In genomic region chr10:95317581-95318391, GRCm38 (mm10) we compare ENCODE assay signal across 14 mouse cellular contexts. TPM values are rescaled to one million over a fixed set of nuclear protein-coding genes. Genes with fewer than 3 reads are reported as not detected.
DNase-seq lines count a peak whose midpoint lies in the region; ATAC-seq and TF ChIP-seq lines count a peak whose summit lies in the region.
"Had no signal": no experiment of that assay in that cellular context is flagged by ENCODE, and none has a peak within 500 bp of the region (broad histone marks: within the 10 kb centered on the region; RNA-seq: fewer than 3 reads in every experiment).

No protein-coding gene starts in this region.

- H3K4me3 ChIP-seq in liver, adult 2 months (ENCODE audit: insufficient read depth, low read depth, low read length), result no peak overlapping the region; the same call in 1 of the 2 replicates
- no peak overlapping the region for H3K4me3 ChIP-seq in liver, postnatal 0 days (ENCODE audit: low read depth, low read length)
- H3K4me3 ChIP-seq in MEL (ENCODE audit: control insufficient read depth in 1 of 2, insufficient read depth in 1 of 2, low read depth in 2 of 2, low read length in 2 of 2), result peak overlapping the region; percentile 44 to 51
- no peak overlapping the region for H3K4me3 ChIP-seq in midbrain, postnatal 0 days (ENCODE audit: low read depth, low read length)
- no peak overlapping the region for H3K4me3 ChIP-seq in thymus, adult 2 months (ENCODE audit: control insufficient read depth, insufficient read depth, low read length)
- H3K4me3 ChIP-seq: embryonic facial prominence, embryonic 13.5 days; liver, embryonic 15.5 days had no signal

- H3K9me3 ChIP-seq in liver, postnatal 0 days (ENCODE audit: low read length), result no peaks in the 10 kb centered on the region
- no peaks in the 10 kb centered on the region for H3K9me3 ChIP-seq in MEL (replicated peaks; ENCODE audit: insufficient read depth, low read length)
- no peaks in the 10 kb centered on the region for H3K9me3 ChIP-seq in midbrain, postnatal 0 days (ENCODE audit: low read length)
- H3K9me3 ChIP-seq: embryonic facial prominence, embryonic 13.5 days; liver, embryonic 15.5 days had no signal

- ATAC-seq in liver, postnatal 0 days, result no peak
- ATAC-seq in midbrain, postnatal 0 days (ENCODE audit: low FRiP score), result no peak
- no peak for ATAC-seq in monocyte, adult 5-6 weeks (replicated peaks; ENCODE audit: insufficient number of reproducible peaks, low FRiP score, low TSS enrichment, poor library complexity, severe bottlenecking)
- ATAC-seq: forebrain, postnatal 0 days; intestine, postnatal 0 days had no signal

- WGBS in liver, adult 2 months, result 57% methylated on average over 21 of the region's 21 CpGs
- 80% methylated on average over 21 of the region's 21 CpGs for WGBS in liver, postnatal 0 days (ENCODE audit: insufficient replicate concordance)
- WGBS in midbrain, postnatal 0 days, result 94% methylated on average over 21 of the region's 21 CpGs
- WGBS in thymus, adult 2 months, result 95% methylated on average over 21 of the region's 21 CpGs

- TF ChIP-seq POLR2A in liver, adult 2 months (IDR thresholded peaks at IDR 0.05; ENCODE audit: extremely low read depth, insufficient read depth, low read length), result no peak
- TF ChIP-seq POLR2A in MEL (IDR thresholded peaks at IDR 0.05; ENCODE audit: control insufficient read depth in 1 of 2, insufficient read depth in 1 of 2, low read depth in 1 of 2, low read length in 2 of 2, poor library complexity in 1 of 2), result no peak
- no peak for TF ChIP-seq POLR2A in thymus, adult 2 months (IDR thresholded peaks at IDR 0.05; ENCODE audit: control insufficient read depth, extremely low read depth, insufficient read depth, low read length, poor library complexity)

- H3K4me1 ChIP-seq in liver, adult 2 months (ENCODE audit: control insufficient read depth, insufficient read depth, low read length), result peaks cover 22% of the 10 kb centered on the region
- peaks cover 12% of the 10 kb centered on the region for H3K4me1 ChIP-seq in liver, postnatal 0 days (ENCODE audit: insufficient read depth)
- peaks cover 12 to 37% of the 10 kb centered on the region in 2 experiments for H3K4me1 ChIP-seq in MEL (ENCODE audit: control insufficient read depth in 1 of 2, insufficient read depth in 2 of 2, low read length in 2 of 2)
- H3K4me1 ChIP-seq in midbrain, postnatal 0 days (ENCODE audit: insufficient read depth, low read length), result peaks cover 6% of the 10 kb centered on the region
- peaks cover 19% of the 10 kb centered on the region for H3K4me1 ChIP-seq in thymus, adult 2 months (replicated peaks; ENCODE audit: control insufficient read depth, insufficient read depth, low read length)

- peak overlapping the region; percentile 88 for H3K27ac ChIP-seq in liver, adult 2 months (replicated peaks; ENCODE audit: insufficient read depth, low read depth, low read length)
- H3K27ac ChIP-seq in liver, postnatal 0 days (ENCODE audit: low read depth), result no peak overlapping the region
- H3K27ac ChIP-seq in MEL (ENCODE audit: control insufficient read depth, low read depth, low read length), result peak overlapping the region; percentile 52
- H3K27ac ChIP-seq in midbrain, postnatal 0 days (ENCODE audit: low read depth, low read length), result no peak overlapping the region
- no peak overlapping the region for H3K27ac ChIP-seq in thymus, adult 2 months (ENCODE audit: control insufficient read depth, insufficient read depth, low read length)
- H3K27ac ChIP-seq: embryonic facial prominence, embryonic 13.5 days; liver, embryonic 15.5 days had no signal

- H3K4me2 ChIP-seq in liver, postnatal 0 days (ENCODE audit: low read depth, low read length), result no peak overlapping the region
- no peak overlapping the region for H3K4me2 ChIP-seq in midbrain, postnatal 0 days (ENCODE audit: low read depth, low read length, poor library complexity, severe bottlenecking)
- H3K4me2 ChIP-seq: embryonic facial prominence, embryonic 13.5 days; liver, embryonic 15.5 days had no signal

- no peak for TF ChIP-seq EP300 in liver, postnatal 0 days (IDR thresholded peaks at IDR 0.05; ENCODE audit: low read depth)
- peak; percentile 85 to 86 for TF ChIP-seq EP300 in MEL (IDR thresholded peaks at IDR 0.05; ENCODE audit: low read depth in 1 of 2, low read length in 2 of 2)

- no peaks in the 10 kb centered on the region for H3K36me3 ChIP-seq in liver, adult 2 months (ENCODE audit: control insufficient read depth, insufficient read depth, low read length)
- peaks cover 5% of the 10 kb centered on the region; the same call in 1 of the 2 replicates for H3K36me3 ChIP-seq in liver, postnatal 0 days (replicated peaks; ENCODE audit: insufficient read depth, low read length)
- H3K36me3 ChIP-seq in MEL (ENCODE audit: control insufficient read depth in 1 of 2, insufficient read depth in 2 of 2, low read length in 2 of 2), result peaks cover 0 to 19% of the 10 kb centered on the region in 2 experiments; a peak in 2 of 4 replicates
- no peaks in the 10 kb centered on the region for H3K36me3 ChIP-seq in midbrain, postnatal 0 days (ENCODE audit: insufficient read depth, low read length)
- no peaks in the 10 kb centered on the region for H3K36me3 ChIP-seq in thymus, adult 2 months (ENCODE audit: control insufficient read depth, insufficient read depth, low read length)
- H3K36me3 ChIP-seq: embryonic facial prominence, embryonic 13.5 days; liver, embryonic 15.5 days had no signal

- H3K27me3 ChIP-seq in liver, adult 2 months (ENCODE audit: control insufficient read depth, insufficient read depth, low read length), result no peaks in the 10 kb centered on the region
- H3K27me3 ChIP-seq in liver, postnatal 0 days (ENCODE audit: insufficient read depth, low read length), result no peaks in the 10 kb centered on the region
- H3K27me3 ChIP-seq in MEL (ENCODE audit: control insufficient read depth in 1 of 2, insufficient read depth in 2 of 2, low read length in 2 of 2), result no peaks in the 10 kb centered on the region
- H3K27me3 ChIP-seq in midbrain, postnatal 0 days (ENCODE audit: insufficient read depth, low read length), result no peaks in the 10 kb centered on the region
- no peaks in the 10 kb centered on the region for H3K27me3 ChIP-seq in thymus, adult 2 months (ENCODE audit: control insufficient read depth, insufficient read depth, low read length)
- H3K27me3 ChIP-seq: embryonic facial prominence, embryonic 13.5 days; liver, embryonic 15.5 days had no signal

- TF ChIP-seq RAD21 in MEL (IDR thresholded peaks at IDR 0.05; ENCODE audit: low read depth, low read length), result no peak

- intact Hi-C loops in gastrocnemius, postnatal 14 days (cut with DNase I; ENCODE audit: low total_unique reads), result loop anchor here (5.0 kb wide), 2 partner anchors 50 to 100 kb away; partner anchors contain the start of gene Socs2
- intact Hi-C loops in heart, postnatal 14 days (cut with DNase I), result loop anchor here (5.0 kb wide), 2 partner anchors 100 to 160 kb away; no protein-coding TSS in a partner anchor

- TF ChIP-seq CTCF in liver, adult 2 months (IDR thresholded peaks at IDR 0.05; ENCODE audit: low read depth, low read length), result no peak
- TF ChIP-seq CTCF in liver, postnatal 0 days (IDR thresholded peaks at IDR 0.05; ENCODE audit: low read depth), result no peak
- TF ChIP-seq CTCF in MEL (IDR thresholded peaks at IDR 0.05 in 2 of 3, conservative IDR thresholded peaks at IDR 0.05 in 1 of 3; ENCODE audit: control insufficient read depth in 1 of 3, insufficient read depth in 1 of 3, low read depth in 2 of 3, low read length in 3 of 3, poor library complexity in 1 of 3, severe bottlenecking in 1 of 3), result no peak
- no peak for TF ChIP-seq CTCF in midbrain, postnatal 0 days (IDR thresholded peaks at IDR 0.05)
- TF ChIP-seq CTCF in thymus, adult 2 months (IDR thresholded peaks at IDR 0.05; ENCODE audit: borderline replicate concordance, control insufficient read depth, extremely low read depth, insufficient read depth, low read length, poor library complexity), result no peak

- peaks cover 15% of the 10 kb centered on the region; the same call in 1 of the 2 replicates for H3K79me2 ChIP-seq in liver, adult 2 months (ENCODE audit: control insufficient read depth, insufficient read depth, low read length)
- H3K79me2 ChIP-seq in MEL (ENCODE audit: control insufficient read depth, insufficient read depth, low read length, poor library complexity), result no peaks in the 10 kb centered on the region

- DNase-seq in liver, adult 2 months (ENCODE audit: extremely low read depth, low read depth, low spot score), result no peak
- DNase-seq in liver, postnatal 0 days, result no peak
- peak; percentile 67 for DNase-seq in MEL (ENCODE audit: low read depth, low spot score)
- peak; percentile 64 for DNase-seq in gastrocnemius, postnatal 14 days
- DNase-seq in heart, postnatal 14 days, result peak; percentile 68 to 72
- no peak for DNase-seq in midbrain, postnatal 0 days (ENCODE audit: low spot score)
- DNase-seq in thymus, adult 2 months, result no peak
- DNase-seq: cerebellum, adult 18-20 months; forebrain, postnatal 0 days; right cerebral cortex, adult 18-20 months had no signal

- H3K9ac ChIP-seq in liver, adult 2 months (ENCODE audit: low read depth, low read length), result peak overlapping the region; percentile 50
- H3K9ac ChIP-seq in liver, postnatal 0 days (replicated peaks), result no peak overlapping the region
- H3K9ac ChIP-seq in MEL (ENCODE audit: control insufficient read depth, low read depth, low read length, poor library complexity, severe bottlenecking), result peak overlapping the region; percentile 42
- H3K9ac ChIP-seq in midbrain, postnatal 0 days (replicated peaks; ENCODE audit: low read length, poor library complexity, severe bottlenecking), result no peak overlapping the region
- H3K9ac ChIP-seq: embryonic facial prominence, embryonic 13.5 days; forebrain, postnatal 0 days; liver, embryonic 15.5 days had no signal

TF ChIP-seq in MEL, 35 proteins besides CTCF, POLR2A, EP300 and RAD21 (continues in another document):
- peak; percentile 17; the same call in 1 of the 2 replicates for TF ChIP-seq USF1 (IDR thresholded peaks at IDR 0.05; ENCODE audit: low read depth, low read length)
- no peak; the same call in 1 of the 2 replicates for TF ChIP-seq MXI1 (IDR thresholded peaks at IDR 0.05; ENCODE audit: low read depth, low read length)
- TF ChIP-seq MAZ (IDR thresholded peaks at IDR 0.05; ENCODE audit: low read depth, low read length), result 0 out of 2 replicates have a peak, but pooled peaks have one; percentile 43
- no peak for TF ChIP-seq CHD2 (IDR thresholded peaks at IDR 0.05; ENCODE audit: low read length)

RNA-seq across cellular contexts. Expression of gene Cradd, which starts 6.1 kb away (rescaled TPM):
- 8.9 and 10.6 TPM in 2 replicates for total RNA-seq in liver, adult 2 months (2014; rRNA removed)
- 24.7 and 34.7 TPM in 2 replicates for polyA plus RNA-seq in liver, adult 2 months (2012; rRNA removed)
- polyA plus RNA-seq in liver, postnatal 0 days (2015; fragmentation: Nextera tagmentation; extraction: Ambion mirVana), result 6.5 and 8.4 TPM in 2 replicates
- 1.9 and 2.5 TPM in 2 replicates for total RNA-seq in MEL (2012; rRNA removed)
- 1 to 10 TPM in 1 of 2 experiments, not detected in 1; 9.0 TPM for polyA plus RNA-seq in MEL (2012; ENCODE audit: insufficient read depth in 1 of 2, insufficient read length in 2 of 2, low read depth in 1 of 2, low replicate concordance in 2 of 2, missing spikeins in 1 of 2)
- total RNA-seq in gastrocnemius, postnatal 14 days (2021), result 10 to 100 TPM; 10.5 to 12.0 TPM
- 10 to 100 TPM; 10.5 TPM for total RNA-seq in heart, postnatal 14 days (2021)
- 8.2 and 10.3 TPM in 2 replicates for total RNA-seq in midbrain, postnatal 0 days (2014; rRNA removed)
- polyA plus RNA-seq in midbrain, postnatal 0 days (2015; fragmentation: Nextera tagmentation; extraction: Ambion mirVana), result 9.2 and 11.5 TPM in 2 replicates
- 15.2 and 15.8 TPM in 2 replicates for polyA plus RNA-seq in thymus, adult 2 months (2012; rRNA removed)
- total RNA-seq in monocyte, adult 5-6 weeks (2017), result 3.2 to 12.0 TPM (median 4.6 TPM) in 3 replicates

Comparison
In these comparisons a context has a peak if more than half of its experiments do, and no peak if none do; other contexts are left out.
1. H3K27ac ChIP-seq: peak in liver, adult 2 months (single experiment) and MEL (single experiment); none in liver, postnatal 0 days (single experiment), midbrain, postnatal 0 days (single experiment) and thymus, adult 2 months (single experiment).
2. H3K9ac ChIP-seq: peak in liver, adult 2 months (single experiment) and MEL (single experiment); none in liver, postnatal 0 days (single experiment) and midbrain, postnatal 0 days (single experiment).
3. DNase-seq: peak in MEL (single experiment), gastrocnemius, postnatal 14 days (single experiment) and heart, postnatal 14 days (2 of 2); none in liver, adult 2 months (single experiment), liver, postnatal 0 days (single experiment), midbrain, postnatal 0 days (single experiment) and thymus, adult 2 months (single experiment).
4. H3K4me3 ChIP-seq: peak in MEL (2 of 2); none in liver, adult 2 months (single experiment), liver, postnatal 0 days (single experiment), midbrain, postnatal 0 days (single experiment) and thymus, adult 2 months (single experiment).